Mouse (Mus musculus) small intestine, adult 2 months (tissue): ENCODE data around the gene Ran. TPM values are rescaled to one million over a fixed set of nuclear protein-coding genes. Genes with fewer than 3 reads are reported as not detected.

Source experiments
- H3K27ac ChIP-seq: fragments of 200-500 bp; 2 replicates; pipeline ENCODE4 v1.5.1; 2012; ENCODE audit warnings: low read depth, low read length, control low read depth, inconsistent platforms; ENCODE audit not compliant: insufficient read depth
- H3K27me3 ChIP-seq: fragments of 200-500 bp; 2 replicates; pipeline ENCODE4 v1.6.1; 2012; ENCODE audit warnings: mild to moderate bottlenecking, moderate library complexity, low read length, inconsistent platforms; ENCODE audit not compliant: control insufficient read depth, insufficient read depth
- H3K36me3 ChIP-seq: fragments of 200-500 bp; 2 replicates; pipeline ENCODE4 v1.6.1; 2012; ENCODE audit warnings: mild to moderate bottlenecking, low read length, control low read depth, inconsistent platforms; ENCODE audit not compliant: control insufficient read depth, insufficient read depth
- H3K4me1 ChIP-seq: fragments of 200-500 bp; 2 replicates; pipeline ENCODE4 v1.6.1; 2012; ENCODE audit warnings: low read length, inconsistent platforms, mixed read lengths; ENCODE audit not compliant: control insufficient read depth, insufficient read depth, insufficient read length
- H3K4me3 ChIP-seq: fragments of 200-500 bp; 2 replicates; pipeline ENCODE4 v1.5.1; 2012; ENCODE audit warnings: low read depth, mild to moderate bottlenecking, control low read depth, inconsistent platforms, low read length, moderate library complexity
- CTCF ChIP-seq: fragments of 200-500 bp; IDR thresholded peaks from 2 replicates; pipeline ENCODE4 v1.5.1; 2012; ENCODE audit warnings: low read depth, mild to moderate bottlenecking, control low read depth, inconsistent platforms, low read length, moderate library complexity, mixed read lengths; ENCODE audit not compliant: insufficient replicate concordance, insufficient read length; ENCODE audit errors: extremely low read depth
- POLR2A ChIP-seq: fragments of 200-500 bp; IDR thresholded peaks from 2 replicates; pipeline ENCODE4 v1.6.1; 2012; ENCODE audit warnings: low read depth, mild to moderate bottlenecking, control low read depth, inconsistent platforms, low read length, moderate library complexity
- WGBS: fragments of 180-500 bp; shearing (Covaris S2); methylation state at CpG from one replicate; pipeline ENCODE4 v1.1.7; 2018; 5-methylcytosine and 5-hydroxymethylcytosine counted together
- polyA plus RNA-seq: library from polyadenylated mRNA; depleted of rRNA; stranded (reverse); fragments of >200 nt; gene quantifications from 2 replicates; pipeline ENCODE4 v1.2.3, GENCODE M21; 2012

The Ran gene
- polyA plus RNA-seq, 1 experiment: 38.4 TPM

GRCm38 (mm10) chr5:129015020-129015419, 4.8 kb upstream of the Ran start:
- 71% methylated on average over 3 of the region's 3 CpGs for WGBS
- H3K4me3 ChIP-seq: no peak overlapping the region

GRCm38 (mm10) chr5:129015540-129015939, 4.3 kb upstream of the Ran start:
- Histone ChIP-seq H3K4me3 (no peak overlapping the region), H3K27me3 (no peaks in the 10 kb centered on the region), H3K4me1 (no peaks in the 10 kb centered on the region), H3K27ac (no peak overlapping the region), H3K36me3 (no peaks in the 10 kb centered on the region)
- no peak for TF ChIP-seq POLR2A
- TF ChIP-seq CTCF: no peak
- WGBS: 88% methylated on average over 5 of the region's 5 CpGs

More at GRCm38 (mm10) chr5:129015020-129015419, 4.8 kb upstream of the Ran start:
- TF ChIP-seq CTCF (no peak), POLR2A (no peak)
- H3K36me3 ChIP-seq: no peaks in the 10 kb centered on the region
- no peaks in the 10 kb centered on the region for H3K4me1 ChIP-seq
- H3K27me3 ChIP-seq: no peaks in the 10 kb centered on the region
- no peak overlapping the region for H3K27ac ChIP-seq

GRCm38 (mm10) chr5:129016370-129016769, 3.5 kb upstream of the Ran start:
- no peak overlapping the region for H3K4me3 ChIP-seq
- TF ChIP-seq POLR2A (no peak), CTCF (no peak)
- no peaks in the 10 kb centered on the region for H3K27me3 ChIP-seq
- 94% methylated on average over 3 of the region's 3 CpGs for WGBS
- no peaks in the 10 kb centered on the region for H3K36me3 ChIP-seq
- no peak overlapping the region for H3K27ac ChIP-seq
- H3K4me1 ChIP-seq: no peaks in the 10 kb centered on the region; the same call in 1 of the 2 replicates

GRCm38 (mm10) chr5:129018782-129019489, 933 bp upstream of the Ran start:
- Histone ChIP-seq H3K4me1 (no peaks in the 10 kb centered on the region; the same call in 1 of the 2 replicates), H3K27ac (peak overlapping the region; percentile 81), H3K4me3 (peak overlapping the region; percentile 98), H3K36me3 (peaks cover 4% of the 10 kb centered on the region), H3K27me3 (no peaks in the 10 kb centered on the region)
- TF ChIP-seq CTCF: no peak
- no peak for TF ChIP-seq POLR2A
- 77% methylated on average over 13 of the region's 13 CpGs for WGBS

- peak overlapping the region; percentile 80 for H3K27ac ChIP-seq
- TF ChIP-seq POLR2A (no peak), CTCF (no peak)
- H3K4me1 ChIP-seq: no peaks in the 10 kb centered on the region; the same call in 1 of the 2 replicates
- H3K36me3 ChIP-seq: peaks cover 9% of the 10 kb centered on the region
- peak overlapping the region; percentile 98 for H3K4me3 ChIP-seq
- WGBS: 1% methylated on average over 56 of the region's 56 CpGs
- H3K27me3 ChIP-seq: no peaks in the 10 kb centered on the region
Measured at GRCm38 (mm10) chr5:129020300-129020668, 415 bp downstream of the Ran start.

GRCm38 (mm10) chr5:129020731-129021130, 862 bp downstream of the Ran start:
- peak overlapping the region; percentile 80; the same call in 1 of the 2 replicates for H3K27ac ChIP-seq
- H3K36me3 ChIP-seq: peaks cover 9% of the 10 kb centered on the region
- no peaks in the 10 kb centered on the region; the same call in 1 of the 2 replicates for H3K4me1 ChIP-seq
- no peaks in the 10 kb centered on the region for H3K27me3 ChIP-seq
- no peak for TF ChIP-seq CTCF
- TF ChIP-seq POLR2A: no peak
- WGBS: 3% methylated on average over 28 of the region's 28 CpGs
- H3K4me3 ChIP-seq: peak overlapping the region; percentile 98

- whole genome bisulfite sequencing: 40% methylated on average over 2 of the region's 2 CpGs
Measured at GRCm38 (mm10) chr5:129025048-129025447, 5.2 kb downstream of the Ran start.

More at GRCm38 (mm10) chr5:129025048-129025447, 5.2 kb downstream of the Ran start:
- no peak overlapping the region for H3K27ac ChIP-seq
- no peaks in the 10 kb centered on the region; the same call in 1 of the 2 replicates for H3K4me1 ChIP-seq
- peaks cover 9% of the 10 kb centered on the region for H3K36me3 ChIP-seq
- no peaks in the 10 kb centered on the region for H3K27me3 ChIP-seq
- H3K4me3 ChIP-seq: no peak overlapping the region
- TF ChIP-seq POLR2A (no peak), CTCF (no peak)
